Mouse (Mus musculus): ENCODE measurements around the gene Nme8.

DNA sequence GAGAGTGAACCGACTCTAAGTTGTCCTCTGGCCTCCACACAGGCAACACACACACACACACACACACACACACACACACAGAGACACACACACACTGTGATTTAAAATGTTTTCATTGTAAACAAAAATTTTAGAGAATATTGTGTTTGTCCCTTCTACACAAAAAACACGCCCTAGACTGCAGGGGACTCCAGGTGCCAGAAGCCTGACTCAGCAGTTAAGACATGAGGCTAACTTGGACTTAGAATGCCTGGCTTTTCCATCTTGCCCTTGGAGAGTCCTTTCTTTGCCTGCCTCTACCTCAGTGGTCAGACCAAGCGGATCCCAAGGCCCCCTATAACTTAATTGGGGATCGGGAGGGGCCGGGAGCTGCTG, 78.8 kb downstream of the Nme8 start:
- no peak for TF ChIP-seq CTCF (IDR thresholded peaks at IDR 0.05; ENCODE audit: extremely low read depth, insufficient read depth, insufficient read length, insufficient replicate concordance)
- no peak for TF ChIP-seq POLR2A (IDR thresholded peaks at IDR 0.05; ENCODE audit: low read depth, low read length)

Measured in spleen, adult 2 months (tissue).